Mouse (Mus musculus) liver, postnatal 0 days (tissue): ENCODE measurements around the gene Prkcd.

Source experiments
- CTCF ChIP-seq: sonication (generic); IDR thresholded peaks from 2 replicates; pipeline ENCODE4 v1.5.1; 2016; ENCODE audit warnings: antibody characterized with exemption, low read depth
- EP300 ChIP-seq: IDR thresholded peaks from 2 replicates; pipeline ENCODE4 v1.6.1; 2016; ENCODE audit warnings: antibody characterized with exemption, low read depth, mild to moderate bottlenecking

GRCm38 (mm10) chr14:30649745-30650144 is 23.7 kb upstream of the Prkcd start:
- TF ChIP-seq CTCF (no peak), EP300 (no peak)
